Mouse (Mus musculus) lung, postnatal 0 days (tissue): ENCODE measurements around the gene Mt3. TPM values are rescaled to one million over a fixed set of nuclear protein-coding genes. Genes with fewer than 3 reads are reported as not detected.

Experiments
- ATAC-seq: fragments of 200-750 bp; cut with Nextera tagmentation; 2 replicates; pipeline ENCODE4 v1.8.0; 2017; ENCODE audit warnings: moderate library complexity
- DNase-seq: peaks from one replicate; pipeline ENCODE4 v3.0.0-alpha.2; 2016; ENCODE audit warnings: low spot score
- H3K27ac ChIP-seq: fragments of 300-500 bp; sonication (generic); 2 replicates; pipeline ENCODE4 v1.5.1; 2014; ENCODE audit warnings: antibody characterized with exemption, mild to moderate bottlenecking, low read length, mixed read lengths
- H3K27me3 ChIP-seq: fragments of 300-500 bp; sonication (generic); replicated peaks from 2 replicates; pipeline ENCODE4 v1.6.1; 2014; ENCODE audit warnings: low read length, mixed read lengths; ENCODE audit not compliant: insufficient read depth
- H3K36me3 ChIP-seq: fragments of 300-500 bp; sonication (generic); 2 replicates; pipeline ENCODE4 v1.6.1; 2014; ENCODE audit warnings: low read length, mixed read lengths; ENCODE audit not compliant: insufficient read depth
- H3K4me1 ChIP-seq: fragments of 300-500 bp; sonication (generic); 2 replicates; pipeline ENCODE4 v1.6.1; 2014; ENCODE audit warnings: antibody characterized with exemption, low read depth, low read length, mixed read lengths; ENCODE audit not compliant: insufficient read depth
- H3K4me2 ChIP-seq: fragments of 300-500 bp; sonication (generic); replicated peaks from 2 replicates; pipeline ENCODE4 v1.6.1; 2014; ENCODE audit warnings: low read depth, mild to moderate bottlenecking, low read length, moderate library complexity, mixed read lengths
- H3K4me3 ChIP-seq: fragments of 300-500 bp; sonication (generic); 2 replicates; pipeline ENCODE4 v1.5.1; 2014; ENCODE audit warnings: low read depth, low read length
- H3K9ac ChIP-seq: fragments of 300-500 bp; sonication (generic); replicated peaks from 2 replicates; pipeline ENCODE4 v1.6.1; 2014; ENCODE audit warnings: low read depth, mild to moderate bottlenecking
- H3K9me3 ChIP-seq: fragments of 300-500 bp; sonication (generic); 2 replicates; pipeline ENCODE4 v1.6.1; 2016; ENCODE audit warnings: low read length, mixed read lengths
- CTCF ChIP-seq: IDR thresholded peaks from 2 replicates; pipeline ENCODE4 v1.5.1; 2016; ENCODE audit warnings: antibody characterized with exemption, mild to moderate bottlenecking
- EP300 ChIP-seq: IDR thresholded peaks from 2 replicates; pipeline ENCODE4 v1.6.1; 2016; ENCODE audit warnings: antibody characterized with exemption, mild to moderate bottlenecking, control low read depth
- WGBS: fragments of 180-500 bp; shearing (Covaris S2); extraction: QIAGEN DNeasy Blood & Tissue Kit; methylation state at CpG from one replicate; pipeline ENCODE4 v1.1.7; 2014; 5-methylcytosine and 5-hydroxymethylcytosine counted together
- polyA plus RNA-seq: library from polyadenylated mRNA; unstranded; fragments of >200 nt; fragmentation: Nextera tagmentation; extraction: Ambion mirVana; gene quantifications from 2 replicates; pipeline ENCODE4 v1.2.1, GENCODE M21; 2015

Mt3 gene
- polyA plus RNA-seq, 1 experiment from 2014 or later, result 2.6 TPM

DNA sequence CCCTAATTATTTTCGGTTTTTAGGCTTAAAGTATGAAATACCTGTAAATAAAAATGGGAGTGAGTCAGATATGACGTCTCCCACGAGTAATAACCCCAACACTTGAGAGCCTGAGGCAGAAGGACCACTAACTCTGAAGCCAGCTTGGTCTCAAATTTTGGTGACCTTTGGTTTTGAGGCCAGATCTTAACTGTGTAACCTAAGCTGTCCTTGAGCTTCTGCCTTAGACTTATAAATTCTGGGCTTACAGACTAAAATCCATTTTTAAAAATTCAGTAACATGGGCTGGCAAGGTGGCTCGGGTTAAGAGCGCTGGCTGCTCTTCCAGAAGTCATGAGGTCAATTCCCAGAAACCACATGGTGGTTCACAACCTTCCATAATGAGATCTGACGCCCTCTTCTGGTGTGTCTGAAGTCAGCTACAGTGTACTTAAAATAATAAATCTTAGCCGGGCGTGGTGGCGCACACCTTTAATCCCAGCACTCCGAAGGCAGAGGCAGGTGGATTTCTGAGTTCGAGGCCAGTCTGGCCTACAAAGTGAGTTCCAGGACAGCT is 21.5 kb downstream of the Mt3 start:
- Histone ChIP-seq H3K4me2 (peak overlapping the region; percentile 80), H3K9ac (no peak overlapping the region), H3K4me3 (no peak overlapping the region), H3K9me3 (no peaks in the 10 kb centered on the region), H3K27me3 (peaks cover 15% of the 10 kb centered on the region; the same call in 1 of the 2 replicates), H3K36me3 (no peaks in the 10 kb centered on the region), H3K4me1 (peaks cover 7% of the 10 kb centered on the region; the same call in 1 of the 2 replicates), H3K27ac (no peak overlapping the region)
- DNase-seq (no peak), ATAC-seq (no peak)
- 50% methylated on average over 11 of the region's 11 CpGs for WGBS
- TF ChIP-seq CTCF (0 out of 2 replicates have a peak, but pooled peaks have one; percentile 9), EP300 (no peak)

GRCm38 (mm10) chr8:94174619-94175213 is 22.3 kb downstream of the Mt3 start:
- Histone ChIP-seq H3K4me2 (no peak overlapping the region), H3K27me3 (peaks cover 18% of the 10 kb centered on the region; the same call in 1 of the 2 replicates), H3K27ac (no peak overlapping the region; the same call in 1 of the 2 replicates), H3K4me3 (no peak overlapping the region), H3K4me1 (peaks cover 7% of the 10 kb centered on the region), H3K9me3 (no peaks in the 10 kb centered on the region), H3K9ac (no peak overlapping the region), H3K36me3 (no peaks in the 10 kb centered on the region)
- peak; percentile 31 for DNase-seq
- TF ChIP-seq CTCF (peak; percentile 49), EP300 (no peak)
- ATAC-seq, result no peak
- WGBS, result 29% methylated on average over 7 of the region's 7 CpGs

DNA sequence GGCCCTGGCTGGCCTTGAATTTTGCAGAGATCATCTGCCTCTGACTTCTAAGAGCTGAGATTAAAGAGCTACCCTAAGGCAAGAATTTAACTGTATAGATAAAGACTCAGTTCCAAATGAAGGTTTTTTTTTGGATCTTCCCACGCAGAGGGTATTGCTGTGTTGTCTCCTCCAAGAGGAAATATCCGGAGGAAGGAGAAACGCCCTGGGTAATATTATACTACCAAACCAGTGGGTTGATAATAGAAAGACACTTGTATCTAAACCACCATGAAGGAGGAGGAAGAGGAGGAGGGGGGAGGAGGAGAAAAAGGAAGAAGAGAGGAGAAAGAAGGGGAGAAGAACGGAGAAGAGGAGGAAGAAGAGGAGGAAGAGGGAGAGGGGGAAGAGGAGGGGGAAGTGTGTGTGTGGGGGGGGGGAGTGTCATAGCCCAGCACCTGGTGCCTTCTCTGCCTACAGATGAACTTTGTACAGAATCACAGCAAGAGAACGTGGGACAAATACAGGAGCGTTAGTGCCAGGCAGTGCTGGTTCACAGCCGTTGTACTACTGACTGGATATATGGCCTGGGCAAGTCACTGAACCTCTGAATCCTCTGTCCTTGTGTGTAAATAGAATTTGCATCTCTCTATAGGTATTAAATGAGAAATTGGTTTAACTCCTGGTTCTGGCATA is 25.4 kb downstream of the Mt3 start:
- Histone ChIP-seq H3K4me1 (peaks cover 10% of the 10 kb centered on the region), H3K27ac (0 out of 2 replicates have a peak overlapping the region, but pooled peaks have one; percentile 16), H3K4me2 (no peak overlapping the region), H3K9ac (no peak overlapping the region), H3K36me3 (no peaks in the 10 kb centered on the region), H3K27me3 (peaks cover 14% of the 10 kb centered on the region; the same call in 1 of the 2 replicates), H3K4me3 (no peak overlapping the region), H3K9me3 (no peaks in the 10 kb centered on the region)
- DNase-seq (no peak), ATAC-seq (no peak)
- TF ChIP-seq EP300 (no peak), CTCF (no peak)
- 61% methylated on average over 7 of the region's 7 CpGs for WGBS

GRCm38 (mm10) chr8:94178857-94179712 is 26.7 kb downstream of the Mt3 start, which contains the start of gene Mt1:
Gene Mt1 (plus strand): TSS chr8:94179082.
- no peaks in the 10 kb centered on the region for H3K9me3 ChIP-seq
- under 1% methylated on average over 50 of the region's 50 CpGs for WGBS
- ATAC-seq (peak; percentile 92), DNase-seq (peak; percentile 97)
- peak within 1 kb of the TSS; percentile 43 for H3K9ac ChIP-seq
- peak within 1 kb of the TSS; percentile 61 for H3K4me2 ChIP-seq
- no peak for TF ChIP-seq CTCF
- TF ChIP-seq EP300, result peak; percentile 94
- peaks cover 13% of the 10 kb centered on the region for H3K4me1 ChIP-seq
- 0 out of 2 replicates have a peak, but pooled peaks cover 10% of the 10 kb centered on the region for H3K27me3 ChIP-seq
- no peaks in the 10 kb centered on the region for H3K36me3 ChIP-seq
- peak within 1 kb of the TSS; percentile 81 for H3K27ac ChIP-seq
- peak within 1 kb of the TSS; percentile 53 for H3K4me3 ChIP-seq

DNA sequence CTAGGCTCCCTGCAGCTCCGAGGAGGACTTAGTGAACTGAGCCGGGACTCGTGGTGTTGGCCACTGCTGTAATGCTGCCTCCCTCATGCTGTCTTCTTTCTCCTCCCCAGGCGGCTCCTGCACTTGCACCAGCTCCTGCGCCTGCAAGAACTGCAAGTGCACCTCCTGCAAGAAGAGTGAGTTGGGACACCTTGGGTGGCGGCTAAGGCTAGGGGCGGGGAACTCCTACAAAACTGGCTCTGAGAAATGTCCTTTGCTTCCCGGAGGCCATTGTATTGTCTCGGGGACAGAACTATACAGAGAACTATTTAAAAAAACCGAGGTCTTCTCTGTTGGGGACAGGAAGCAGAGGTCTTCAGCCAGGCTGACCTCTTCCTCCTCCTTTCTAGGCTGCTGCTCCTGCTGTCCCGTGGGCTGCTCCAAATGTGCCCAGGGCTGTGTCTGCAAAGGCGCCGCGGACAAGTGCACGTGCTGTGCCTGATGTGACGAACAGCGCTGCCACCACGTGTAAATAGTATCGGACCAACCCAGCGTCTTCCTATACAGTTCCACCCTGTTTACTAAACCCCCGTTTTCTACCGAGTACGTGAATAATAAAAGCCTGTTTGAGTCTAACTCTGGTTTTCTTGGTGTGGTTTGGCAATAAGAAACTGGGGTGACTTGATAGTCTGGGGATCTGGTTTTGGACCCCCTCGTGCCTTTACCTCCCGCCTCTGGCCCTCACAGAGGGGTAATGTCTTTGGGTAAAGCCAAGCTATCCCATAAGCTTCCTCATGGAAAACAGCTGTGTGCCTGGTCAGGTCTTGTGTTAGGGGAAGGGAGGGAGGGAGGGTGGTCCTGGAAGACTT is 27.5 kb downstream of the Mt3 start:
- no peak for DNase-seq
- H3K4me3 ChIP-seq, result peak overlapping the region; percentile 53
- H3K36me3 ChIP-seq, result no peaks in the 10 kb centered on the region
- 0 out of 2 replicates have a peak, but pooled peaks cover 10% of the 10 kb centered on the region for H3K27me3 ChIP-seq
- peak overlapping the region; percentile 43 for H3K9ac ChIP-seq
- no peak for TF ChIP-seq EP300
- TF ChIP-seq CTCF, result no peak
- WGBS, result 6% methylated on average over 25 of the region's 25 CpGs
- no peaks in the 10 kb centered on the region for H3K9me3 ChIP-seq
- peak overlapping the region; percentile 61 for H3K4me2 ChIP-seq
- peaks cover 13% of the 10 kb centered on the region for H3K4me1 ChIP-seq
- ATAC-seq, result no peak
- H3K27ac ChIP-seq, result peak overlapping the region; percentile 81
